9 mouse cellular contexts compared by ENCODE assay signal in genomic region chr8:99415966-99416781, GRCm38 (mm10). TPM values are rescaled to one million over a fixed set of nuclear protein-coding genes. Genes with fewer than 3 reads are reported as not detected.
DNase-seq lines count a peak whose midpoint lies in the region; ATAC-seq and TF ChIP-seq lines count a peak whose summit lies in the region.
"Had no signal": no experiment of that assay in that cellular context is flagged by ENCODE, and none has a peak within 500 bp of the region (broad histone marks: within the 10 kb centered on the region; RNA-seq: fewer than 3 reads in every experiment).

Gene Cdh8, minus strand, starts transcription at chr8:99416471.

- under 1% methylated on average over 51 of the region's 58 CpGs for WGBS in hindbrain, embryonic 11.5 days

- peaks cover 12% of the 10 kb centered on the region for H3K27me3 ChIP-seq in hindbrain, embryonic 11.5 days (ENCODE audit: control insufficient read depth, insufficient read depth, low read length)

- TF ChIP-seq CTCF in embryonic fibroblast, embryonic 13.5 days (IDR thresholded peaks at IDR 0.05; ENCODE audit: borderline replicate concordance, insufficient read depth, low read length), result no peak

- H3K4me1 ChIP-seq in embryonic fibroblast, embryonic 13.5 days (ENCODE audit: control insufficient read depth, insufficient read depth, low read length), result no peaks in the 10 kb centered on the region
- H3K4me1 ChIP-seq in hindbrain, embryonic 11.5 days (replicated peaks; ENCODE audit: control insufficient read depth, insufficient read depth, low read length), result no peaks in the 10 kb centered on the region

- no peaks in the 10 kb centered on the region for H3K36me3 ChIP-seq in hindbrain, embryonic 11.5 days (ENCODE audit: control insufficient read depth, insufficient read depth, low read length)

- peak within 1 kb of the TSS; percentile 42 for H3K9ac ChIP-seq in hindbrain, embryonic 11.5 days (ENCODE audit: low read depth, low read length)

- H3K4me3 ChIP-seq in embryonic fibroblast, embryonic 13.5 days (ENCODE audit: insufficient read depth, low read length), result peak within 1 kb of the TSS; percentile 16; the same call in 1 of the 2 replicates
- H3K4me3 ChIP-seq in hindbrain, embryonic 11.5 days (ENCODE audit: low read depth, low read length), result peak within 1 kb of the TSS; percentile 54

- no peak for TF ChIP-seq POLR2A in embryonic fibroblast, embryonic 13.5 days (IDR thresholded peaks at IDR 0.05; ENCODE audit: low read depth, low read length)

- ATAC-seq in hindbrain, embryonic 11.5 days (ENCODE audit: low FRiP score), result peak; percentile 78
- ATAC-seq in granulocyte monocyte progenitor cell, adult 5-6 weeks (replicated peaks; ENCODE audit: poor library complexity, severe bottlenecking), result no peak

- intact Hi-C loops in left cerebral cortex, postnatal 4 days (cut with DNase I), result no loop called here

- no peaks in the 10 kb centered on the region for H3K9me3 ChIP-seq in hindbrain, embryonic 11.5 days (ENCODE audit: control insufficient read depth, low read length)

- H3K27ac ChIP-seq in embryonic fibroblast, embryonic 13.5 days (ENCODE audit: insufficient read depth, low read length), result no peak within 1 kb of the TSS
- no peak within 1 kb of the TSS for H3K27ac ChIP-seq in hindbrain, embryonic 11.5 days (ENCODE audit: low read depth, low read length)

- DNase-seq in 3134 (ENCODE audit: extremely low read depth, insufficient read length, low spot score), result peak; percentile 4
- peak; percentile 82 for DNase-seq in ZHBTc4 (ENCODE audit: low read depth, low spot score)
- DNase-seq in hindbrain, embryonic 11.5 days (ENCODE audit: low spot score), result peak; percentile 73
- DNase-seq in left cerebral cortex, postnatal 4 days, result peak; percentile 86
- peak; percentile 75 for DNase-seq in retina, embryonic 14.5 days (ENCODE audit: low spot score)
- no peak for DNase-seq in spleen, adult 18-20 months

- peak within 1 kb of the TSS; percentile 95 for H3K4me2 ChIP-seq in hindbrain, embryonic 11.5 days (replicated peaks; ENCODE audit: low read depth, low read length)

RNA-seq across cellular contexts. Expression of gene Cdh8, which starts in this region (rescaled TPM):
- polyA plus RNA-seq in embryonic fibroblast, embryonic 13.5 days (2011; ENCODE audit: insufficient read length, low read depth, missing spikeins), result 0.23 and 2.8 TPM in 2 replicates
- polyA plus RNA-seq in hindbrain, embryonic 11.5 days (2014; fragmentation: Nextera tagmentation; extraction: Ambion mirVana), result 4.4 and 4.7 TPM in 2 replicates
- total RNA-seq in left cerebral cortex, postnatal 4 days (2021), result 100 to 1,000 TPM in 1 of 2 experiments, 10 to 100 TPM in 1; 96.0 to 110 TPM
- total RNA-seq in granulocyte monocyte progenitor cell, adult 5-6 weeks (2014; fragmentation: Nextera tagmentation), result not detected in 2 replicates
- total RNA-seq in granulocyte monocyte progenitor cell, adult 5-6 weeks (2017), result not detected in 2 replicates
- total RNA-seq: neutrophil, adult 5-6 weeks had no signal

Comparison
In these comparisons a context has a peak if more than half of its experiments do, and no peak if none do; other contexts are left out.
1. RNA of gene Cdh8 (total RNA-seq): 96.0 to 110 TPM in left cerebral cortex, postnatal 4 days; not detected in granulocyte monocyte progenitor cell, adult 5-6 weeks; every median in the first group is over 10 times any median in the second.
2. DNase-seq: peak in 3134 (single experiment), ZHBTc4 (single experiment), hindbrain, embryonic 11.5 days (single experiment), left cerebral cortex, postnatal 4 days (single experiment) and retina, embryonic 14.5 days (single experiment); none in spleen, adult 18-20 months (0 of 2).